Mouse (Mus musculus) natural killer cell, adult 2 months (primary cell): Measurements from ENCODE around the gene Mylip.

Experiments used
- DNase-seq, 2 experiments: peaks; one replicate each; pipeline ENCODE4 v3.0.0; 2022; ENCODE audit warnings: low spot score in 2 of 2

Mylip gene

GRCm38 (mm10) chr13:45389448-45390311 is at the start of gene Mylip:
TSS of gene Mylip (plus strand) at chr13:45389742.
- peak; percentile 97 to 98 for DNase-seq

- DNase-seq: no peak
Observed at GRCm38 (mm10) chr13:45341991-45342390, 47.6 kb upstream of the Mylip start.

DNA sequence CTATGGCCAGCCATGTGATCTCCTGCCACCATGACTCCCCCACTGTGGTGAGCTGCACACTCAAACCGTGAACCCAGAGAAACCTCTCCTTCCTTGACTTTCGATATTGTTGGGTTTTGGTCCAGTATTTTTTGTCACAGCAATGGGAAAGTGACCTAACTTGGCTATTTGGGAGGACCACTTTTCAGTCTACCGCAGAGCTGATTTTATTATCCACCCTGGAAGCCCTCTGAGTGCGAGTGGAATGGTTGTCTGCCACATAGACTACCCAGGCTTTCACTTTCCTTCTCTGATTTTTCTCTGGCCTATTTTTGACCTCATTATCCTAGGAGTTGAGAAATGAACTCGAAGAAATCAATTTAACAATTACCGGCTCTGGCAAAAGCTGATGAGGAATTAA is 46.0 kb upstream of the Mylip start:
- DNase-seq: no peak

DNA sequence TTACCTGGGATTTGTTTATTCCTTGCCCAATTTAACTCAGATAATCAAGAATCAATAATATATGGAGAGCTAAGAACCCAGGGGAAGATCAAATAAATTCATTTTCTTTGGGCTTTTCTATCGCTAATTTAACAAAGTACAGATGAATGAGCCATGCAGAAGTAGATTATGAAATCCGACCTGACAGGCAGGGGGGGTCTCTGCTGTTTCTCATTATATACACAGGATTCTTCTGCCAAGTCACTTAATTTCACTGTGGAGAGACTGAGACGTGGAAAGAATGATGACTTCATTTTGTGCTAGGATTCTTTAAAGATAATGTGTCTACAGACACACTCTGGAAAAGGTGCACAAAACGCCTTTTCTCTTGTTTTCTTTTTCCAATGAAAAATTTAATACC is 45.6 kb upstream of the Mylip start:
- no peak for DNase-seq

- no peak for DNase-seq
Observed at GRCm38 (mm10) chr13:45345471-45346159, 43.9 kb upstream of the Mylip start.

GRCm38 (mm10) chr13:45351483-45351882 is 38.1 kb upstream of the Mylip start:
- no peak for DNase-seq

- no peak for DNase-seq
Observed at GRCm38 (mm10) chr13:45354824-45355223, 34.7 kb upstream of the Mylip start.

DNA sequence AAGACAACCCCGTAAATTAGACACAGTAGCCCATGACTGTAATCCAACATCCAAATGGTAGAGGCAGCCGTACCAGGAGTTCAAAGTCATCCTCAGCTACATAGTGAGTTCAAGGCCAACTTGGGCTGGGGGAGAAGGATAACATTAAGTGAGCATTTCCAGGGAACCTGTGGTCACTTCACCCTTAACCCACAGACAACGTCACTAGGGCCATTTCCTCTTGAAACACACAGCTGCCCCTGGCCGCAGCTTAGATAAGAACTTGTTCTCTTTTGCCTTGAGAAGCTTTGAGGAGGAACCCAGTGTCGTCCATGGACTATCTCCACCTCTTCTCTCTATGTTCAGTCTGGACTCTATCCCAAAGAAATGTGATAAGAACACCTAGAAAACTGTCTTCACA is 31.3 kb upstream of the Mylip start:
- DNase-seq: peak; percentile 3 to 23

DNA sequence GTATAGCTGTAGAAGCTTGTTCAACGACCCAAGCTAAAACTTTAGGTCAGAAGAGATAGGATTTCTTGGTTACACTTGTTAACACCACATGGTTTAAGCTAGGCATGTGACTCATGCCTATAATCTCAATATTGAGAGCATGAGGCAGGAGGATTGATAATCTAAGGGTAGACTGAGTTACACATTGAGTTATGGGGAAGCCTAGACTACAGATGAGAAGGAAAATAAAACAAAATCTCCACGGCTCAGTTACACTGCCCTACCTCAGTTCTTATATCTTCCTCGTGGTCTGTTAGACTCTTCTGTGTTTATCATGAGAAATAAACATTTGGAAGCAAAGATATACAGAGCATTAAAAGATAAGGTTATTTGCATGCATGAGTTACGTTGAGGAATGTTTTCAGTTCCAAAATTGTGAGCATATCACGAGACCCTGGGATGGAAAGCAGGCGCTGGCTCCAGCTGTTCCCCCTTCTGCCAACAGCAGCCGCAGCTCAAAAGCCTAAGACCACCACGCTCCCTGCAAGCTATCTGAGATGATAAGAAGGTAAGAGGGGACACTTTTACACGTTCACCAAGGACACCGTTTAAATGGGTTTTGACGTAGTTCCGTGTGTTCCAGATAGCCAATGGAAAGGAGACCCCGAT is 30.7 kb upstream of the Mylip start:
- DNase-seq: no peak

DNA sequence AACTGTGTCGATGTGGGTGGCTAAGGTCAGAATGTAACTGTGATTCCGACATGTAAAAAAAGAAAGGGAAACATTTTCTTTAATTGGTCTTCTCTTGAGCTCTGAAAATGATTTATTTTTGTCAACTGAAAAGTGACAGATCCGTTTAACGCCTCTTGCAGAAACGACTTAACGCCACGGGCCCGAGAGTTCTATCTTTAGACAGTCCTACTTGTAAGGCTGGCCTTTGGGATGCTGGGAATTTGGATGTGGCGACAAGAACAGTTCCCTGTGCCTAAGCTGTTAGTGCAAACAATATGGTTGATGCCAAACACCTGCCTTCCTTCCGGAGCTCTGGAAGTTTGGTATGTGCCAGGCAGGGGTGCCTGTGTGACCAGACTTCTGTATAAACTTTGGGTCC is 23.8 kb upstream of the Mylip start:
- DNase-seq: no peak

GRCm38 (mm10) chr13:45371673-45372072 is 17.9 kb upstream of the Mylip start:
- peak; percentile 27 to 28 for DNase-seq

DNA sequence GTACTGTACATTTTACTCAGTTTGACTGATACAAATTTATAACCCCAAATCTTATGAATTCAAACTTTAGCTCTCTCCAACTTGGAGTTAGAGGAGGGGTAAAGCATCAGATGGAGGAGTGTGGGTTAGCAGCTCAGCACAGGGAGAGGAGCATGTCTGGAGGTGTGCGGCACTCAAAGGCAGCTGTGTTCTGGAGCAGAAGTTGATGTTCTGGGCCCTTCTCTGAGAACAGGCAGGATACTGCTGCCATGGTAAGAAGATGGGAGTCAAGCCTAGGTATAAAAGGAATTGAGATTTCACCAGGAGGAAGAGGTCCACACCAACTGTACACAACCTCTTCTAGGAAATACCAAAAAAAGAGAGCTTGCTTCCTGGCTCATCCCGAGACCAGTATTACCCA is 17.1 kb upstream of the Mylip start:
- DNase-seq: no peak

DNA sequence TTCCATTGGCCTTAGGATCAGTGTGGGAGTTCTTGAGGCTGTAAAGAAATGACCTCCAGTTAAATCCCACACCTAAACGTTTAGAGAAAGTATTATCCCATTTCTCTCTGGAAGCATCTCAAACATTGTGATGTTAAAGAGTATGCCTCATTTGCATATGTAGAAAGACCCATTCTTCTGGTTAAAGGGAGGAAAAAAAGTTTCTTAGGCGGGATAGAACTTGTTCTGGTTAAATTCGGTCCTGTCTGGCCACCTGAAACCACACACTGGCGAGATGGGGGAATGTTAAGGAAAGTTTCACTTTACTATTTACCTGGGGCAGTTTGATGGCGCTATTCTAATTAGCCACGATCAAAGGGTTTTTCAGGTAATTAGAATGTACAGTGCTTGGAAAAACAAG is 14.7 kb upstream of the Mylip start:
- no peak for DNase-seq

- no peak for DNase-seq
Observed at GRCm38 (mm10) chr13:45382208-45382607, 7.3 kb upstream of the Mylip start.

- DNase-seq: no peak
Observed at GRCm38 (mm10) chr13:45384636-45385035, 4.9 kb upstream of the Mylip start.

- no peak for DNase-seq
Observed at GRCm38 (mm10) chr13:45385521-45385920, 4.0 kb upstream of the Mylip start.

DNA sequence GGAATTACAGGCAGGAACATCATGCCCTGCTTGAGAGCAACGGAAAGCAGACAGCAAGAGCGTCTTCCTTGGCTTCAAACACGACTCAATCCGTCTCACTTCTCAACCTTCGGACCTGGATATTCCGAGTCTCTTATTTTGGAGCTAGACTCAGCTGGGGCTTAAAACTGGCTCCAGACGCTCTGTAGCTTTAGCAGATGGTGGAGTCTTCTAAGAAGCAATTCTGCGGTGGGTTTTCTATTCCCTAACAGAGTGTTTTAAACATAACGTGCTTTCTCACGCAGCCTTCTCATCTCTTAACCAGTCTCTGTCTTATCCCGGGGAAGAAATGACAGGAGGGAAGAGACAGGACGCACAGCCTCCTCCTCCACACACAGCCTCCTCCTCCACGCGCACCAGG is 3.3 kb upstream of the Mylip start:
- no peak for DNase-seq

GRCm38 (mm10) chr13:45387231-45387630 is 2.3 kb upstream of the Mylip start:
- peak; percentile 22 to 50 for DNase-seq

- DNase-seq: no peak
Observed at GRCm38 (mm10) chr13:45388254-45388805, 1.2 kb upstream of the Mylip start.

GRCm38 (mm10) chr13:45388889-45389288 is 653 bp upstream of the Mylip start:
- no peak for DNase-seq

- peak; percentile 16 to 29 for DNase-seq
Observed at GRCm38 (mm10) chr13:45390312-45390961, 895 bp downstream of the Mylip start.
